Mouse (Mus musculus) ES-Bruce4 (cell line): ENCODE data around the gene Megf8.
A peak's percentile ranks its signal among the peaks of the same experiment; 100 is the strongest.

Experiments
- CTCF ChIP-seq: IDR thresholded peaks from one replicate; pipeline ENCODE4 v1.8.1; 2011; ENCODE audit warnings: low read depth, low read length
- POLR2A ChIP-seq: IDR thresholded peaks from one replicate; pipeline ENCODE4 v1.8.1; 2011; ENCODE audit warnings: low read length; ENCODE audit not compliant: insufficient read depth

DNA sequence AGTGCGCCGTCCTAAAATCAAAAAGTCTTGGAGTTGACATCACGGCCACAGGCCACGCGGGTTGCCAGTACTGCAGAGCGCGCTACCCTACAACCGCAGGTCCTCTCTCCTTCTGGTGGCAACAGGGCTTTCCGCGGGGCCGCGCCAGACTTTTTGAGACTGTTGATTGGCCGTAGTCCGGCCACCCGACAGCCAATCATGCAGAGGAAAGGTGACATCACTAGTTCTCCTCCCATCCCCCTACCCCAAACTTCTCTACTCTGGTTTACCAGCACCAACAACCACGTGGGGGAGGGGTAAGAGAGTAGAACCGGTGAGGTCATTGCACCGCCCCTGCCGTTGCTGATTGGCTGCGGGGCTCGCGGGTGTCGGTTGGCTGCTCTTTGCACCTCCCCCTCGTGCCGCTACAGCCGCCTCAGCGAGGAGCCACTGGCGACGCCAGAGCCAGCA lies 49.6 kb upstream of the Megf8 start, which contains the start of gene Cic:
- TF ChIP-seq POLR2A: peak; percentile 97
- TF ChIP-seq CTCF: no peak
